Mouse (Mus musculus) urinary bladder, postnatal 4 days (tissue): ENCODE results near the gene Lpar6.

Experiments
- DNase-seq, 2 experiments: peaks; one replicate each; pipeline ENCODE4 v3.0.0; 2021 to 2022; ENCODE audit warnings: low spot score in 2 of 2

Lpar6 gene

GRCm38 (mm10) chr14:73255426-73255970 is 17.8 kb downstream of the Lpar6 start:
- no peak for DNase-seq

- no peak for DNase-seq
Observed at GRCm38 (mm10) chr14:73257348-73257747, 19.7 kb downstream of the Lpar6 start.

GRCm38 (mm10) chr14:73258181-73258580 is 20.5 kb downstream of the Lpar6 start:
- no peak for DNase-seq

GRCm38 (mm10) chr14:73262210-73262609 is 24.5 kb downstream of the Lpar6 start:
- no peak for DNase-seq

GRCm38 (mm10) chr14:73266166-73266565 is 28.5 kb downstream of the Lpar6 start:
- no peak for DNase-seq

- no peak for DNase-seq
Observed at GRCm38 (mm10) chr14:73271807-73272206, 34.1 kb downstream of the Lpar6 start.

GRCm38 (mm10) chr14:73279096-73279495 is 41.4 kb downstream of the Lpar6 start:
- DNase-seq = no peak

GRCm38 (mm10) chr14:73280996-73281395 is 43.3 kb downstream of the Lpar6 start:
- DNase-seq = no peak

GRCm38 (mm10) chr14:73289915-73290314 is 52.2 kb downstream of the Lpar6 start:
- no peak for DNase-seq

- no peak for DNase-seq
Observed at GRCm38 (mm10) chr14:73292434-73292833, 54.7 kb downstream of the Lpar6 start.
